Mouse (Mus musculus): ENCODE data around the gene Polr3gl.

DNA sequence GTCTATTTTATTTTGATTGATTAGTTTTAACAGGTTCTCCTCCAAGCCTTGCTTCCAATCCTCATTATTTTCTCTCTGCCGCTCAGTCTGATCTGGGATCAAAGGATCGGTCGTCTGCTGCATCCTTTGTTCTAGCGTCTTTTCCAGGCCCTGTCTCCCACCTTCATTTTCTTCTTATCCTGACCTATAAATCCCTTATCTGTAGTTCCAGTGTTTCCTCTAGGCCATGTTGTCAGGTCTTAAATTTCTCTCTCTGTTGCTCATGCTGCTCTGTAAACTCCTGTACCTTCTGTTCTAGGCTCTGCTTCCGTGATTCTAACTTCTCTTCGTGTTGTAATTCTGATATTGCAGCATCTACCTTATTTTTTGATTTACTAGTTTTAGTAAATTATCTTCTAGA lies 53.2 kb downstream of the Polr3gl start:
- TF ChIP-seq CTCF (IDR thresholded peaks at IDR 0.05; ENCODE audit: extremely low read depth, insufficient read depth, low read length) (no peak), POLR2A (IDR thresholded peaks at IDR 0.05; ENCODE audit: extremely low read depth, insufficient read depth, low read length) (no peak)
